Mouse (Mus musculus) telencephalon, adult 2 months (tissue): ENCODE results near the gene Etfb.
A peak's percentile ranks its signal among the peaks of the same experiment; 100 is the strongest.

Experiments used
- DNase-seq: peaks from one replicate; pipeline ENCODE4 v3.0.0-alpha.2; 2011; ENCODE audit warnings: low read depth, low spot score

Gene Etfb

DNA sequence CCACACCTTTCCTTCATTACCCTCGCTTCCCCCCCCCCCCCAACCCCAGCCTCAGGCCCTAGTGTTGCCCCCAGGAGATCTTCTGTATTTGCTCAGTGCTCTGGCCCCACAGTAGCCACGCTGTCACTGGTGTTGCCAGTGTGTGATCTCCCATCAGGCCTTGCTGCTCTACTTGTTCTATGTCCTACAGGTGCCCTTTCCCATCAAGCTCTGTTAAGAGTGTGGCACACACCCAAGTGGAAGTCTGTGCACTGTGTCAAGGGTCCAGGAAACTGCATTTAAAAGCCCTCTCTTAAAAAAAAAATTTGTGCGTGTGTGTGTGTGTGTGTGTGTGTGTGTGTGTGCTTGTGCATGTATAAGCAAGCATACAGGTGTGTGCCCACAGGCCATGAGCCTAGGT is 4.4 kb downstream of the Etfb start:
- DNase-seq: no peak

DNA sequence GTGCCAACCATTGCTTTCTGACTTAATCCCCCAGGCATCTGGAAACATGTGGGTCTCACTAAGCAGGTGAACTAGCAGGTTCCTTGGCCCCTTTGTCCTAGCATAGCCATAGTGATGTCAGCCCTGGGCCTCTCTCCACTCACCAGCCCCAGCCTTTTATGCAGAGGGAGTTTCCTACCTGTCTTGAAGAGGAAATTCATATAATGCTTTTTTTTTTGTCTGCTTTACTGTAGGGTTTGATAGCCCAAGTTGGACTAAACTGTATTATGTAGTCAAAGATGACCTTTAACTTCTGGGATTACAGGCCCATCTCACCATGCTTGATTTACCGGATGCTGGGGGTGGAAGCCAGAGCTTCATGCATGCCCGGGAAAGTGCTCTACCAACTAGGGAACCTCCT is 5.9 kb downstream of the Etfb start:
- DNase-seq: no peak

DNA sequence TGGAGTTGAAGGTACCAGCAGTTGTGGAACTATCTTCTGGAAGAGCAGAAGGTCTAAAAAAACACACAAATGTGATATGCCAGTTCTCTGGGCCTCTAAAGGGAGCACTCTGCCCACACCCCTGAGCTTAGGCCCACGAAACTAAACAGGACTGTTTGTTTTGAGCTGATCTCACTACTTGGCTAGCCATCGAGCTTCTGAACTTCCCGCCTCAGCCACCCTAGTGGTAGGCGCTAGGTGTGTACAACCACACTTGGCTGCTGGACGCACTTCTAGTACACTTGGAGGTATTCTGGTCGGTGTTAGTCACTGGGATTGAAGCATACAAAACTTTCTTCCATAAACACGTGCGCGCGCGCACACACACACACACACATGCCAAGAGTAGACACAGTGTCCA is 7.8 kb downstream of the Etfb start:
- no peak for DNase-seq

DNA sequence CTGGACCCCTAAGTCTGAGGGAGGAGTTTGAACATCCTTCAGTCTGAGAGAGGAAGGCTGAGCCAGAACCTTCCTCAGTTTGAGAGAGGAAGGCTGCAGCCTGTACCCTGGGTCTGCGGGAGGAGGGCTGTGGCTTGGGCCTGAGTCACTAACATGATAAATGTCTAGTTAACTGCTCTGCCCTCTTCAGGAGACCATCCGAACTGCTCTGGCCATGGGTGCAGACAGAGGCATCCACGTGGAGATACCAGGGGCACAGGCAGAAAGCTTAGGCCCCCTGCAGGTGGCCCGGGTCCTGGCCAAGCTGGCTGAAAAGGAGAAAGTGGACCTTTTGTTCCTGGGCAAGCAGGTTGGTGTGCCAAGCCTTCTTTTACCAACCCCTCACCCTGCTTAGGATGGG is 8.7 kb downstream of the Etfb start:
- no peak for DNase-seq

DNA sequence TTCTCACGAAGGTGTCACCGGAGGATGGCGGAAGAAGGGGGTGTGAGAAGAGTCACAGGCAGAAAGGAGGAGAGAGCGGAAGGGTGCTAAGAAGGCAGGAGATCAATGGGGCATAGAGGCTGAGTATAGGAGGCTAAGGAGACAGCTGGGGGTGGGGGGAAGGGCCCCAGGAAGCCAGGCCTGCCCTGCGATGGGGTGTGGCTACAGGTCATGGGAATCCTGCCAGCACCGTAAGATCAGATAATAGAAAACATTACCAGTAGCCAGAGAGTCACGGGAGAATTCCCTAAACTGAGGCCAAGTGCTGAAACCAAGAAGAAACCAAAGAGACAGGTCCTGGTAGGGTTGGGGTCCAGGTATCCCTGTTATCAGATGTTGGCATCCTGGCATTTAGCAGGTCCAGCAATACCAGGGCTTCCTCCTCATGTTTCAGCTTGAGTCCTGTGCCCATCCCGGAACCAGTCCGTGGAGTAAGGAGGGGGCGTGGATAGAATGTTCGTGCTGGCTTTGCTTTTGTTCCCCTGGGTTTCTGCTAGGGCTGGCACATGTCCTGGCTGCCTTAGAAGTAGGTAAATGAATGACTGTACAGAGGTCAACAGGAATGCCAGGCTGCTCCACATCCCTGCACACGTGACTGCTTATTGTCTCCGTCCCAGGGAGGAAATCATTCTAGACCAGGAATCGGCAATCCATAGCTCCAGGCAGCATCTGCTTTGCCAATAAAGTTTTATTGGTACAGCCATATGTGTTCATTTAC is 9.9 kb downstream of the Etfb start:
- DNase-seq: no peak

DNA sequence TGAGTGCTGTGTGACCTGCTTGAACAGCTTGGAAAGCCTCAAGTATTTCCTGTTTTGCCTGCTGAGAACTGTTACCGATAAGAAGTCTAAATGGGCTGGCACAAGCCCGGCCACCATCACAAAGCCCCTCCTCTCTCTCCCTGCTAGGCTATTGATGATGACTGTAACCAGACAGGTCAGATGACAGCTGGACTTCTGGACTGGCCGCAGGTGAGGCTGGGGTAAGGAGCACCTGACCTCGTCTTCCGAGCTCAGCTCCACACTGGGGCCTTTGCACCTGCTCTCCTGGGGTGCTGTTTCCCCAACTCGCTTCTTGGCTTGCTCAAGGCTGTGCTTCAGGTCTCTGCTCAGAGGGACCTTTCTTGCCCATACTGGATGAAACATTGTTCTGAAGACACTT is 10.5 kb downstream of the Etfb start:
- no peak for DNase-seq

DNA sequence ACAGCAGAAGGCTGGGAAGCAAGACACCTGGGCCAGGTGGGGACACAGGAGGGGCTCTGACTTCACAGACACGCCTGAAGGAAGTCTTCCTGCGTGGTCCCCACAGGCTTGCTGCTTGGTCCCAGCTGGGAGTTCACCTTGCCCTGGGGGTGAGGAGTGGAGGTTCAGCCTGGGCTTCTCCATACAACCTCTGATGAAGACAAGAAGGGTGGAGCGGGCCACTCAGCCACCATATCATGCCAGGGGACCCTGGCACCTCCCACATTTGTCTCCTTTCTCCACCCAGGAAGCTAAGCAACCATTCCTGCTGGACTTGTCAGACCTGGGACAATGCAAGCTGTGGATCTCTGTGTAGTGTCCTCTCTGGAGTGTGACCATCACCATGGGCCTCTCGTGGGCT is 19.0 kb downstream of the Etfb start, which contains the start of gene Vsig10l:
Vsig10l (plus strand) TSS at position 301 of the 400 bp plus-strand sequence.
- DNase-seq: no peak

DNA sequence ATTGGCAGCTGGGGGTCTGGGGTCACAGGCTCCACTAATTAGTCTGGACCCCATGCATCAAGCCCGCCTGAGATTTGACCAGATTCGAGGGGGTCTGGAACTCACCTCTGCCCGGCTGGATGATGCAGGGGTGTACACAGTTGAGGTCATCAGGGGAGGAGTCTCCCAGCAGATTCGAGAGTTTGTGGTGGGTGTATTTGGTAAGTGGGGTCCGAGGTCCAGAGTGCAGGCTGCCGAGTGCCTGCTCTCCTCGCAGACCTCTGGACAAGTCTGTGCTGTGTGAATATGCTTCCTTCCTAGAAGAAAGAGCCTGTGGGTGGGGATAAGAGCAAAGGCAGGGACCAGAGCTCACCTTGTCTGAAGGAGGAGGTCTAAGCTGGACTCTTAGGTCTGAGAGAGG is 20.1 kb downstream of the Etfb start:
- DNase-seq: no peak

DNA sequence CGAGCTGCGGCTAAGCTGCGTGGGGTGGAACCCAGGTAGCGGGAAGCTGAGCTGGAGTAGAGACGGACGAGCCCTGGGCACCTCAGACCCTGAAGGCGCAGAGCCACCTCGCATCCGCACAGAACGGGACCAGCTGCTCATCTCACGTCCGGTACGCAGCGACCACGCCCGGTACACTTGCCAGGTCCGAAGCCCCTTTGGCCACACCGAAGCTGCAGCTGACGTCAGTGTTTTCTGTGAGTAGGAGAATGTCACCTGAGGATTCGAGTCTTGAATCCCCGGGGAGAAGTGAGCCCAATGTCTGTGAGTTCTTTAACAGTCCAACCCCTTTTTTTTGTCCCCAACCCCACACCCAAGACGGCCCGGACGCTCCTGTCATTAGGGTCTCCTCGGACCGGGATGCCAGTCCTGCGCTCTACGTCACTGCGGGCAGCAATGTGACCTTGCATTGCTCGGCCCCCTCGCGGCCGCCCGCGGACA is 21.0 kb downstream of the Etfb start:
- no peak for DNase-seq

DNA sequence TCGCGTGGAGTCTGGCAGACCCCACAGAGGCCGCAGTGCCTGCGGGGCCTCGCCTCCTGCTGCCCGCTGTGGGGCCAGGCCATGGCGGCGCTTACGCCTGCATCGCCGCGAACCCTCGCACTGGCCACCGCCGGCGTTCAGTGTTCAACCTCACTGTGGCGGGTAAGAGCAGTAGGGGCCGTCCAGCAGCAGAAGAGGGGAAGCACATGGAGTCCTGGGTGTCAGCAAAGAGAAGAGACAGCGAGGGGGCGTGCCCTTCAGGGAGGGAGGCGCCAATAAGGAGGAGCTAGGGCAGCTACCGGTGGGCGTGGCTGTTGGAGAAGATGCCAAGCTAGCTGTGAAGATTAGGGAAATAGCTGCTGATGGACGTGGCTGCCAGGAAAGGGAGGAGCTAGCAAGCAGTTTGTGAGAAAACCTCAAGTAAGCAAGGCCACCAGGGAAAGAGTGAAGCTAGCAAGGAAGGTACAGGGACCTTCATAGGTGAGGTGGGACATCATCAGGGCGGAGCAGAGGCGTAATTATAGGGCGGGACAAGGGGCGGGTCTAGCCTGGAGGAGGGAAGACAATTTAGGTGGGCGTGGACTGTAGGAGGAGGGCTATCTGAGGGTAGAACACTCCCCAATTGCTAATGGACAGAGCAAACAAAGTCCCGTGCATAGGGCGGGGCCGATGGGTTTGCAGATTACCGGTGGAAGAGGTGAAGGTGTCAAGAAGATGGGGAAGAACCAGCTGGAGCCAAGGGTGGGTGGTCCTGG is 21.6 kb downstream of the Etfb start:
- peak; percentile 55 for DNase-seq

DNA sequence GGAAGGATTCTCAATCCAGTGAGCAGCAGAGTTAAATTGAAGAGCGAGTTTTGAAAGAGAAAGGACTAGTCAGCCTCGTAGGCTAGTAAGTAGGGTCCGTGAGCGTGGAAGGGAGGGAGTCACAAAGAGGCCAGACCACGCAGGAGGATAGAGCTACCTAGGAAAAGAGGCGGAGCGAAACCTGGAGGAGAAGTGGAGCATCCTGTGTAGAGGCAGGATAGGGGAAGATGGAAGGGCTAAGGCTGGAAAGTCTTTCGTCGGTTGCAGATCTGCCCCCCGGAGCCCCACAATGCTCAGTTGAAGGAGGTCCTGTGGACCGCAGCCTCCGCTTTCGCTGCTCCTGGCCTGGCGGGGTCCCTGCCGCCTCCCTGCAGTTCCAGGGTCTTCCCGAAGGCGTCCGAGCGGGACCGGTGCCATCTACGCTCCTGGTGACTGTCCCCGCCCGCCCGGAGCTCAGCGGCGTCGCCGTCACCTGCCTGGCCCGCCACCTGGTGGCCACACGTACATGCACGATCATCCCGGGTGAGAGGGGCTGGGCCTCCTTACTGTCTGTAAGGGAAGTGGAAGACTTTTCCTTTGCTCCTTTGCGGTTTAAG is 22.3 kb downstream of the Etfb start:
- no peak for DNase-seq

DNA sequence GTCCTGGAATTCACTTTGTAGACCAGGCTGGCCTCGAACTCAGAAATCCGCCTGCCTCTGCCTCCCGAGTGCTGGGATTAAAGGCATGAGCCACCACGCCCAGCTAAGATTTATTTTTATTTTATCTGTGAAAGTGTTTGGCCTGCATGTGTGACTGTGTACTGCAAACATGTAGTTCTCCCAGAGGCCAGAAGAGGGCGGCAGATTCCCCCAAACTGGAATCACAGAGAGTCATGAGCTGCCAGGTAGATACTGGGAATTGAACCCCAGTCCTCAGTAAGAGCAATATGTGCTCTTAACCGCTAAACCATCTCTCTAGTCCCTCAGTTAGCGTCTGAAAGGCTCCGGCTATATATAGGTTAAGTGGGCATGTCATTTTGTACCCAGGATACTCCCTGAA is 26.5 kb downstream of the Etfb start:
- no peak for DNase-seq

DNA sequence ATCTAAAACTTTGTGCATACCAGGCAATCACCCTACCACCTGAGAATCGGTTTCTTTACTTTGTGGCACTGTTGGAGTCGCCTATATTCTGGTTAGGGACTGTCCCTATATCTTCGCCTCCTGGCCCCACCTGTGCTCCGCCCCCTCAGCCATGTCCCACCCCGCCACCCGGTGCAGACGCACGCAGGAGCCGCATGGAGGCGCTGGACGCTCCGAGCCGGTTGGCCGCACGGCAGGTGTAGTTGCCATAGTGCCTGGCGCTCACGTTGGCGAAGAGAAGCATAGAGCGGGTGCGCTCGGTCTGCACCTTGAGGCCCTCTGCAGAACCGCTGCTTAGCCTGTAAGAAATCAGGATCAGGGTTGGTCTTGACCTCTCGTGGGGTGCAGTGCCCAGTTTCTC is 31.8 kb downstream of the Etfb start:
- DNase-seq: no peak

DNA sequence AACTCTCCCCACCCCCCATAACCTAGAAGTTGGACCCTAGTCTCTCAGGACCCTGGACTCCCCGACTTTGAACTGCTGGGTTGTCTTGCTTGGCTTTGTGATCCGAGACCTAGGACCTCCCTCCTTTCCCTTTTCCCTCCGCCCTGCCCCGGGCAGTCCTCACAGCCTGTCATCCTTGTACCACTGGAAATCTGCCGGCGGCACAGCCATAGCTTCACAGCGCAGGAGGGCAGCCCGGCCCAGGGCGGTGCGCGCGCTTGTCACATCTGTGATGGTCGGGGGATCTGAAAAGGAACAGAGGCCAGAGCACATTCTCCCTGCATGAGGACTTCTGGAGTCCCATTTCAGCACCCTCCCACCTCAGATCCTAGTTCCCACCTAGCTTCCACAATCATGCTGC is 32.5 kb downstream of the Etfb start:
- no peak for DNase-seq

DNA sequence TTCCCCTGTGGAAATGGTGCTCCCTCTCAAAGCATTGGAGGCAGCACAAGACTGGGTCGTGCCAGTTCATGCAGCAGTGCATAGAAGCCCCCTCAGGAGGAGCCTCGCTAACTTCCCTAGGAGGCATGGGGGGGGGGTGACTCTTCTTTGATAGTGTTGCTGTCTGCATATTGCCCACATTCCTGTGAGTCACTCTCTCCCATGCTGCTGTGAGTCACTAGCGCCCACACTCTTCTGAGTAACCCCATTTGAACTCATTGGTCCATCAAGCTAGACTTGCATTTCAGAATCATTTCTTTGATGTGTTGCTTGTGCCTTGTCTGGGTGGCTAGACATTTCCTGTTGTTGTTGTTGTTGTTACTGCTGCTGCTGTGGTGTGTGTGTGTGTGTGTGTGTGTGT is 37.3 kb downstream of the Etfb start:
- peak; percentile 87 for DNase-seq

DNA sequence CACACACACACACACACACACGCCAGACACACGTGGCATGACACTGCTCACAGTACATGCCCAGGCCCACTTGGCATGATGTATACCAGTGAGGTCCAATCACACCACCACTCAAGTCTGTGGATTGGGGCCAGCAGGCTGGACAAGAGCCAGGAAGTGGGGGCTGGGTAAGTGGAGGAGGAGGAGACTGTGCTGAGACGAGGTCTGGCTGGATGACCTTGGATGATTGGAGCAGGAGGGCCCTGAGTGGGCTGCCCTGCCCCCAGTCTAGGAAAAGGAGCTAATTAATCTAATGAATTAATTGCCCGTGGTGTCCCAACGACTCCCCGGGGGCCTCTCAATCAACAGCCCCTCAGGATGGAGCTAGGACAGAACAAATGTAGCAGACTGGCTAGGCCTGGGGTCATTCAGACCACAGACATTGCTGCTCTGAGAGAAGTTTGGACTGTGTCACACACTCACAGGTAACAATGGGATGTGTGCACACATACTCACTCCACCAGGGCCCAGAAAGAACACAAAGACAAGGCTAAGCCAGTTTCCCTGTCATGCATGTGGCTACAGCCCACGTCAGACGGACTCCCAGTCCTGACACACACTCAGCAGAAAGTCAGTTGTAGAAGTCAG is 38.3 kb downstream of the Etfb start:
- no peak for DNase-seq

DNA sequence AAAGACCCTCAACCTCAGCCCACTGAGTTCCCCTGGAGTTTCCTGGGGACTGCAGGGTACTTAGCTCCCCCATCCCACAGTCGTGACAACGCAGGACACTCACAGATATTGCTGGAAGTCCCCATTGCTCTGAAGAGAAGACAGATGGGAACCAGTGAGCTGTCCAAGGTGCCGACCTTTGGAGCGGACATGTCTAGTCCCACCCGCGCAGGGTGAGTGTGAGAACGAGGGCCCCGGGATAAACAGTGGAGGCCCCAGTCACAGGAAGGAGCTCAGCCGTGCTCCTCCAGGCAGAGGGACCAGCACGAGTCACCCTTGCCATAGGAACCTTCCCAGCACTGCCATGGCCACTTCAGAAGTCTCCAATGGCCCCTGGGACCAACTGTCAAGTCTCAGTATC is 39.4 kb downstream of the Etfb start:
- DNase-seq: no peak

DNA sequence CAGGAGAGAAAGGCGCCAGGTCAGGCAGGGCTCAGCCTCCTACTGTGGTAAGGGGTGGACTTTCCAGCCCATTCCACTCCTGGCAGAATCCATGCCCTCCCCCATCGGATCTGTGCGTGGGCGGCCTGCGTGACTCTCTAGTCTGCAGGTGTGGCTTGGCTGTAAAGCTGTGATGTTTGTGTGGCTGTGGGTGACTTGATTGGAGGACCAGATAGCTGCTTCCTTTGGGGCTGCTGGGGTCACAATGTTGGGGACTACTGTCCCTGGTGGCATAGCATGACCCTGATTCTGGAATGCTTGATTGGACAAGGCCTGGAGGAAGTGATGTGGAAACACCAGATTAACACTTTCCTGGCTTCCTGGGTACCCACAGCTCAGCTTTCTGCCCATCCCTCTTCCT is 44.8 kb downstream of the Etfb start:
- no peak for DNase-seq

DNA sequence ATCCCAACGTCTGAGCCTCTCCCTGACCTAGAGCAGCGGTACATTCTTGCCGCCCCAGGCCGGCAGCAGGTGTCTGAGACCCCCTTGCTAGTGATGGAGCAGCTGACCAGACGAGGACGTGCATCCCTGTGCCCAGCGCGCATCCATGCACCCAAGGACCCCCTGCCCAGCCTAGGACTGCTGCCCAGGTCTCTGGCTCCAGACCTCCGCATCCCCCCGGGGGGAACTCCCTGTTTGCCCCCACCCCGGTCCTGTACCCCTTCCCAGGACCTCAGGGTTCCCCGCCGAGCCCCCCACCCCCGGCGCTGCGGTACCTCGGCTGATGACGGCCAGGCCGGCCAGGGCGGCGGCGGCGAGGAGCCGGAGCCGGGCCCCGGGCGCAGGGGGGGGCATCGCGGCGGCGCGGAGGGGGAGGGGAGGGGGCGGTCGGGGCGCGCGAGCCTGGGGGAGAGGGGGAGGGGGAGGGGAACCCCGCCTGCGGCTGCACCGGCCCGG is 45.8 kb downstream of the Etfb start, which contains the start of gene Iglon5:
Iglon5 (minus strand) TSS at position 445 of the 495 bp plus-strand sequence.
- no peak for DNase-seq

DNA sequence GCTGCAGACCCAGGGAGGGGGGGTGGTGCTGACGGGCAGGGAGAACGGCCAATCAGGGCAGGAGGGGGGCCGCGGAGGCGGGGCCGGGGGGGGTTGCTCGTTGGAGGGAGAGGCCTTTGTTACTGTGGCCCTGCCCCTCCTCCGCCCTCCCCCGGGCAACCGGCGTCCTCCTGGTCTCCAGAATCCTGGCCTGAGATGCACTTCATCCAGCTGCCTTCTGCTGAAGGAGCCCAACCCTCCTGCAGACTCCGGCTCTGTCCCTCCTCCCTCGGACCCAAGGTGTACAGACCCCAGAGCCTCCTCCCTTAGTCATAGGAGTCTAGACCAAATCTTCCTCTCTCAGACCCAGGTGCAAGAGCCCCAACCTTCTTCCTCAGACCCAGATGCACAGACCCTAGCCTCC is 46.3 kb downstream of the Etfb start:
- no peak for DNase-seq

DNA sequence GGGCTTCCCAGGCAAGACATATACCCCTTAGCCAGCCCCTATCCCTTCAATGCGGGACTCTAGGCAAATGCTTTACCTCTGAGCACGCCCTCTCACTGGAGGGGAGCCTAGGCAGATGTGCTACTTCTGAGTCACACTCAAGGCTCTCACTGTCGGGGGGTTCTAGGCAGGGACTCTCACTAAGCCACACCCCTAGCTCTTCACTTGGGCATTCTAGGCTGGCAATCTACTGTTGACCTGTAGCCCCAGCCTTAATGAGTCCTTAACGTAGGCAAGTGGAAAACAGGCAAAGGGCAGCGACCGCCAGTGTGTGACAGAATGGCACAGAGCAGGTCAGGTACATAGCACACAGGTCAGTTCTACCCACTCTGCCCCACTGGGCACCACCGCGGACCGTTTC is 47.0 kb downstream of the Etfb start:
- DNase-seq: no peak
